Mouse (Mus musculus): ENCODE data around the gene Prkra. TPM values are rescaled to one million over a fixed set of nuclear protein-coding genes. Genes with fewer than 3 reads are reported as not detected.

Gene Prkra
- 21.3 and 21.5 TPM in 2 replicates for polyA plus RNA-seq (2021; fragmentation: Nextera tagmentation)
- long read RNA-seq, experiment 1, transcript Prkra-201 (8 exons, 1,614 nt), result major isoform, 39 of 43 reads
- long read RNA-seq, experiment 1, partial matches to known transcripts, result 2 of 43 reads
- long read RNA-seq, experiment 1, other reads (novel, unspliced or antisense), result 2 of 43 reads
- long read RNA-seq, experiment 2, transcript Prkra-201 (8 exons, 1,614 nt), result major isoform, 71 of 88 reads
- long read RNA-seq, experiment 2, partial matches to known transcripts, result 3 of 88 reads
- long read RNA-seq, experiment 2, other reads (novel, unspliced or antisense), result 14 of 88 reads

DNA sequence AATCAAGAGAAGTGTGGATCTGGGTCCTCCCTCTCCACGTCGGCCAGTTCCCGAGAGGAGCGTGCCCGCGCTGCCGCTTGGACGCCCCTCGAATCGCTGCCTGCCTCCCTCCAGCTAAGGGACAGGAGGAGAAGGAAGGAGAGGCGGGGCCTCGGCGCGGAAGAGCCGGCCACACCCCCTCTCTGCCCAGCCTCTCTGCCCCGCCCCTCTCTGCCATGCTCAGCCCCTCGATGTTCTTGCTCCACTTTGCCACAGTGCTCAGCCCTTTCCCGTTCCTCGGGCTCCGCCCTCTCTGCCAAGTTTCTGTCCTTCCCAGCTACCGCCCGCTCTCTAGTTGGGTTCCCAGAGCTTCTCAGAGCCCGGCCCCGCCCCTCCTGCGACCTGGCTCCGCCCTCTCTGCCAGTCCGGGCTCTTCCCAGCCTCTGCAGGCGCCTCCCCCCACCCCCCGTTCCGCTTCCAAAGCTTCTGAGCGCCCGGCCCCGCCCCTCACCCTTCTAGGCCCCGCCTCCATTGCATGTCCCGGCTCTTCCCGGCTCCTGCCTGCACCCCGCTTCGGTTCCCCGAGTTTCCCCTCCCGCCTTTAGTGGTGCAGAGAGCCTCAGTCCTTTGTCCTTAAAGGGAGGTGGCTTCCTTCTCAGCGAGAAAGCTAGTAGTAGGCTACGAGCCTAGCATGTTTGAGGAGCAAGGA lies at the start of gene Prkra, which contains the start of gene Pjvk:
Gene Prkra (minus strand): TSS at position 133 of the 688 bp plus-strand sequence.
Gene Pjvk (plus strand): TSS at position 594 of the 688 bp plus-strand sequence.

GRCm38 (mm10) chr2:76674725-76675427 lies 27.1 kb upstream of the Prkra start, which contains the start of gene Plekha3:
Gene Plekha3 (plus strand): TSS chr2:76675281.

DNA sequence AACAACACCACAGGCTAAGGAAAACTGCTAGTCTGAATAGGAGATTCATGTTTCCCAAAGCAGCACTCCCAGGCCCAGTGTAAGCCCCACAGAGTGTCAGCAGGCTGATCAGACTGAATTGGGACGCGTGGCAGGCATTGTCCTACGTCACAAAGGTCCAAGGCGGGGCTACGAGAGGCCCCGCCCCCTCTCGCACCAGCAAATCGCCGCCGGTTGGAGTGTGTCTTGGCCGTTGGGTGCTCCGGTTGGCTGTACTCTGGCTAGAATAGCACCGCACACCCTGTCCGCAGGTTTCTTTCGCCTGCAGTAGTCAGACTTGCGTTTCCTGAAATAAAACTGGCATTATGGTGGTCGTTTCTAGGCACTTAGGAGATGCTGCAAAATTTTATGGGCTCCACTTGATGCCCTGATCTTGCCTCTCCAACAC lies 25.2 kb upstream of the Prkra start, which contains the start of gene Fkbp7:
Gene Fkbp7 (minus strand): TSS at position 151 of the 427 bp plus-strand sequence.

Other genes starting within 250 kb of the Prkra start
- gene Osbpl6, start 241.5 kb downstream of the Prkra start, polyA plus RNA-seq (2021; fragmentation: Nextera tagmentation), result 21.0 and 27.6 TPM in 2 replicates
- gene Pjvk, start 461 bp upstream of the Prkra start, polyA plus RNA-seq (2021; fragmentation: Nextera tagmentation), result 0.11 TPM in 1 of 2 replicates, not detected in the other
- 8.2 and 8.6 TPM in 2 replicates for gene Fkbp7, start 25.1 kb upstream of the Prkra start, polyA plus RNA-seq (2021; fragmentation: Nextera tagmentation)
- gene Plekha3, start 27.3 kb upstream of the Prkra start, polyA plus RNA-seq (2021; fragmentation: Nextera tagmentation), result 5.6 and 5.7 TPM in 2 replicates

All from layer of hippocampus, adult 6 months (tissue).